Mouse (Mus musculus) heart, embryonic 16.5 days (tissue): ENCODE data around the gene 1700001P01Rik. TPM values are rescaled to one million over a fixed set of nuclear protein-coding genes. Genes with fewer than 3 reads are reported as not detected.

Source experiments
- microRNA-seq: library from miRNA; unstranded; fragments of <30 nt; microRNA quantifications from one replicate; pipeline ENCODE4, GENCODE M21; 2017
- polyA plus RNA-seq: library from polyadenylated mRNA; unstranded; fragments of >200 nt; fragmentation: Nextera tagmentation; extraction: Ambion mirVana; gene quantifications from 2 replicates; pipeline ENCODE4 v1.2.1, GENCODE M21; 2015

The 1700001P01Rik gene
- polyA plus RNA-seq, 1 experiment from 2014 or later, result 0.41 TPM

Small RNAs within 50 kb of the gene (microRNA-seq; reads per million reads assigned to microRNA genes)
- not detected for gene Mir8102

Other genes with a start within 250 kb of the 1700001P01Rik start
- gene Srcin1, start 199.7 kb downstream of the 1700001P01Rik start, polyA plus RNA-seq, result 0.04 and 0.08 TPM in 2 replicates
- gene Epop, start 146.2 kb downstream of the 1700001P01Rik start, polyA plus RNA-seq, result 0.70 and 0.79 TPM in 2 replicates
- gene Mllt6, start 112.5 kb downstream of the 1700001P01Rik start, polyA plus RNA-seq, result 2.1 and 2.8 TPM in 2 replicates
- 81.1 and 86.1 TPM in 2 replicates for gene Cisd3, start 90.1 kb downstream of the 1700001P01Rik start, polyA plus RNA-seq
- 11.4 and 14.2 TPM in 2 replicates for gene Pcgf2, start 75.4 kb downstream of the 1700001P01Rik start, polyA plus RNA-seq
- gene Psmb3, start 72.5 kb downstream of the 1700001P01Rik start, polyA plus RNA-seq, result 359 and 395 TPM in 2 replicates
- 0.81 and 1.1 TPM in 2 replicates for gene Pip4k2b, start 31.2 kb downstream of the 1700001P01Rik start, polyA plus RNA-seq
- 10.7 and 12.5 TPM in 2 replicates for gene Cwc25, start 9.4 kb downstream of the 1700001P01Rik start, polyA plus RNA-seq
- gene Rpl23, start 6.5 kb upstream of the 1700001P01Rik start, polyA plus RNA-seq, result 299 and 310 TPM in 2 replicates
- gene Lasp1, start 23.1 kb upstream of the 1700001P01Rik start, polyA plus RNA-seq, result 52.9 and 59.0 TPM in 2 replicates
- 2.5 and 3.2 TPM in 2 replicates for gene B230217C12Rik, start 64.9 kb upstream of the 1700001P01Rik start, polyA plus RNA-seq
- 0.65 and 0.97 TPM in 2 replicates for gene Fbxo47, start 108.2 kb upstream of the 1700001P01Rik start, polyA plus RNA-seq
- gene Plxdc1, start 210.5 kb upstream of the 1700001P01Rik start, polyA plus RNA-seq, result 1.8 and 2.6 TPM in 2 replicates
- 7.7 and 13.2 TPM in 2 replicates for gene Arl5c, start 220.3 kb upstream of the 1700001P01Rik start, polyA plus RNA-seq
- 6.3 and 6.7 TPM in 2 replicates for gene Cacnb1, start 247.1 kb upstream of the 1700001P01Rik start, polyA plus RNA-seq